Mouse (Mus musculus) kidney, adult 2 months (tissue): ENCODE data around the gene Fam181a.

ENCODE experiments used
- CTCF ChIP-seq: fragments of 200-500 bp; conservative IDR thresholded peaks from 2 replicates; pipeline ENCODE4 v1.5.1; 2011; ENCODE audit warnings: low read depth, mild to moderate bottlenecking, control low read depth, low read length, moderate library complexity, mixed read lengths; ENCODE audit not compliant: insufficient read depth, insufficient read length
- POLR2A ChIP-seq: fragments of 200-500 bp; IDR thresholded peaks from one replicate; pipeline ENCODE4 v1.6.1; 2011; ENCODE audit warnings: low read depth, low read length, control low read depth

DNA sequence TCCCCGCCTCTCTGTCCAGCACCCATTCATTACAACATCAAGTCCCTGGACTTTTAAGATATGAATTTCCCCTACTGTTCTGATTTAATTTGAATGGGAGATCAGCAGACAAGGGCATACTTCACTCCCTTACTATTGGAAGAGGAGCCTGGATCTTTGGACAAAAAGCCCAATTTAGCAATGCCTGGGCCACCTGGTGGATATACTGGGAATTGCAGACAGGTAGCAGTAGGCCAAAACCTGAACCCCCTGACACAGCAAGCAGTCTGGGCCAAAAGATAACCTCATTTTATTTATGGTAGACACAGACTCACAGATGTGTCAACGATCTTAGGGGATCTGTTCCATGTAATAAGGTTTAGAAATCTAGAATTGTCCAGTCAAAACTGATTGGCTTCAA, 9.1 kb upstream of the Fam181a start:
- TF ChIP-seq CTCF (peak; percentile 82), POLR2A (no peak)
